Mouse (Mus musculus) heart, postnatal 14 days (tissue): Measurements from ENCODE around the gene Med13l. TPM values are rescaled to one million over a fixed set of nuclear protein-coding genes. Genes with fewer than 3 reads are reported as not detected.

Experiments
- DNase-seq, 2 experiments: peaks; one replicate each; pipeline ENCODE4 v3.0.0; 2021 to 2022
- intact Hi-C: fragments of 180-260 bp; cut with DNase I; formaldehyde crosslinking; loops from one replicate; pipeline ENCODE4 v1.15.1; 2025
- total RNA-seq, 2 experiments: library from RNA; stranded (reverse); gene quantifications; 2 replicates each; pipeline ENCODE4 v1.2.3; 2021

Med13l gene
- total RNA-seq, 2 experiments from 2014 or later, result 33.0 to 34.8 TPM

- DNase-seq, result no peak
- intact Hi-C loops, result no loop called here
These were observed 59.9 kb downstream of the Med13l start for GRCm38 (mm10) chr5:118620330-118620910.

GRCm38 (mm10) chr5:118621877-118622276 is 61.4 kb downstream of the Med13l start:
- intact Hi-C loops, result no loop called here
- DNase-seq, result no peak

- intact Hi-C loops, result no loop called here
- no peak for DNase-seq
These were observed 61.9 kb downstream of the Med13l start for GRCm38 (mm10) chr5:118622346-118622745.

- no peak for DNase-seq
- intact Hi-C loops, result no loop called here
These were observed 63.3 kb downstream of the Med13l start for GRCm38 (mm10) chr5:118623797-118624196.

- intact Hi-C loops, result no loop called here
- DNase-seq, result no peak
These were observed 67.2 kb downstream of the Med13l start for GRCm38 (mm10) chr5:118627630-118628029.

GRCm38 (mm10) chr5:118628211-118628610 is 67.7 kb downstream of the Med13l start:
- no peak for DNase-seq

GRCm38 (mm10) chr5:118632346-118632745 is 71.9 kb downstream of the Med13l start:
- DNase-seq, result no peak
- intact Hi-C loops, result no loop called here

More at GRCm38 (mm10) chr5:118628211-118628610, 67.7 kb downstream of the Med13l start:
- intact Hi-C loops, result no loop called here

- intact Hi-C loops, result no loop called here
These were observed 72.6 kb downstream of the Med13l start for GRCm38 (mm10) chr5:118633106-118633505.

GRCm38 (mm10) chr5:118635476-118636187 is 75.2 kb downstream of the Med13l start:
- DNase-seq, result no peak
- intact Hi-C loops, result no loop called here

More at GRCm38 (mm10) chr5:118633106-118633505, 72.6 kb downstream of the Med13l start:
- no peak for DNase-seq

- intact Hi-C loops, result no loop called here
These were observed 76.2 kb downstream of the Med13l start for GRCm38 (mm10) chr5:118636399-118637369.

GRCm38 (mm10) chr5:118637931-118638330 is 77.5 kb downstream of the Med13l start:
- intact Hi-C loops, result no loop called here
- no peak for DNase-seq

More at GRCm38 (mm10) chr5:118636399-118637369, 76.2 kb downstream of the Med13l start:
- no peak for DNase-seq

GRCm38 (mm10) chr5:118638534-118639109 is 78.1 kb downstream of the Med13l start:
- intact Hi-C loops, result no loop called here
- DNase-seq, result no peak

GRCm38 (mm10) chr5:118639117-118639707 is 78.7 kb downstream of the Med13l start:
- intact Hi-C loops, result no loop called here
- DNase-seq, result no peak

- intact Hi-C loops, result no loop called here
- DNase-seq, result no peak
These were observed 83.6 kb downstream of the Med13l start for GRCm38 (mm10) chr5:118644041-118644440.

- intact Hi-C loops, result no loop called here
- no peak for DNase-seq
These were observed 84.0 kb downstream of the Med13l start for GRCm38 (mm10) chr5:118644511-118644910.

GRCm38 (mm10) chr5:118645196-118645805 is 84.8 kb downstream of the Med13l start:
- intact Hi-C loops, result no loop called here
- DNase-seq, result no peak

- no peak for DNase-seq
- intact Hi-C loops, result no loop called here
These were observed 86.4 kb downstream of the Med13l start for GRCm38 (mm10) chr5:118646897-118647296.

- intact Hi-C loops, result no loop called here
- no peak for DNase-seq
These were observed 86.9 kb downstream of the Med13l start for GRCm38 (mm10) chr5:118647384-118647783.

GRCm38 (mm10) chr5:118649215-118650006 is 88.9 kb downstream of the Med13l start:
- intact Hi-C loops, result no loop called here
- DNase-seq, result no peak
